Mouse (Mus musculus) cerebellum, adult 11 months (tissue): ENCODE measurements around the gene Kif28.
"Not testable (repeated sequence)": the region's sequence is repeated elsewhere in the genome, so short reads cannot be mapped to it uniquely, and the experiment has no call there.

ENCODE experiments used
- DNase-seq: peaks from one replicate; pipeline ENCODE4 v3.0.0; 2022

Gene Kif28

DNA sequence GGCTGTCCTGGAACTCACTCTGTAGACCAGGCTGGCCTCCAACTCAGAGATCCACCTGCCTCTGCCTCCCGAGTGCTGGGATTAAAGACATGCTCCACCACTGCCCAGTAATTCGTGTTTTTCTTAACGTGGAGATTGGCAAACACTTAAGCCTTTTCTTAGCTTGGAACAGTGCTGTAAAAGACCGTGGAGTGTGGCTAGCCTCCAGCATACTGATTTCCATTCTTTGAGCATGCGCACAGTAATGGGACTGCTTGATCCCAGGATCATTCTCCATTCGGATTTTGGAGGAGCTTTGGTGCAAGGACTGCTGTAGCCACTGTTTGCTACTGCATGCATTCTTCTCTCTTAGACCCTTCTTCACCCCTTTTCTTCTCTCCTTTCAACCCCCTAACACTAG lies 55.6 kb downstream of the Kif28 start:
- DNase-seq, result no peak

- no peak for DNase-seq
Measured at GRCm38 (mm10) chr1:179688914-179689313, 56.2 kb downstream of the Kif28 start.

DNA sequence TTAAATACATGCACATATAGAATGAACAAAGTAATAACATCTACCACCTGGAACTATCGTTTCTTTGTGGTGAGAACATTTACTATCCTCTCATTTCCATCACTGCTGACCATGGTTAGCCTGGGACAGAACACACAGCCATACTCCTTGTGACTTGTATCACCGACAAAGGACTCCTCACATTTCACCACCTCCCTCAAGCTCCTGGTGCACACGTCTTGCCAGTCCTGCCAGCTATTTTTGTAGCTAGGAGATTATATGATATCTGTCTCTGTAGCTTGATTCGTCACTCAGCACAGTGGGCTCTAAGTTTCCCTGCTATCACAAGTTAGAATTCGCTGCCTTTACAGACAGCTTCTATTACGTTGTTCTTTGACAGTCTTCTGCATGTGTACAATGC lies 56.7 kb downstream of the Kif28 start:
- no peak for DNase-seq

DNA sequence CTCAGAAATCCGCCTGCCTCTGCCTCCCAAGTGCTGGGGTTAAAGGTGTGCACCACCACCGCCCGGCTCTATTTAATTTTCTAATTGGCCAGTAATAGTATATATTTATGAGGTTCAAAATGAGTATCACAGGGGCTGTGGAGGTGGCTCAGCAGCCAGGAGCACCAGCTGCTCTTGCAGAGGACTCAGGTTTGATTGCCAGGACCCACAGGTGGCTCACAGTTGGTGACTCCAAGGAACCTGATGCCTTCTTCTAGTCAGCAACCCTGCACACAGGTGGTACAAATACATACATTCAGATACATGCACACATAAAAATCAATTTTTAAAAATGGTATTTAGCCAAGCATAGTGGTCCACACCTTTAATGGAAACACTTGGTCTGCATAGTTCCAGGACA lies 57.1 kb downstream of the Kif28 start:
- peak; percentile 57 for DNase-seq

DNA sequence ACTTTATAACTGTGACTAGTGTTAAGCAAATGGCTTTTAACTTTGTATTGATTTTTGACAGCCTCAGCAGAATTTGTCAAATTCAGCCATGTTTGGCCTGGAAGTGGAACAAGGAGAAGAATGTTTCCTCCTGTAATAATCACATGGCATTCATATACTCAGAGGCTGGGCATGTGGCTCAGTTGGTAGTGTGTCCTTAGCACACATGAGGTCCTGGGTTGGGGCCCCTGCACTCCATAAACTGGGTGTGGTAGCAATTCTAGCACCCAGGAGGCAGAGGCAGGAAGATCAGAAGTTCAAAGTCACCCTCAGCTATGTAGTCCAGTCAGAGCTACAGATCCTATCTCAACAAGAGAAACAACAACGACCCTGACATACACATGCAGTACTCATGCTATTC lies 57.8 kb downstream of the Kif28 start:
- DNase-seq, result no peak

GRCm38 (mm10) chr1:179686781-179687180 lies 58.3 kb downstream of the Kif28 start:
- DNase-seq, result no peak

GRCm38 (mm10) chr1:179686348-179686747 lies 58.7 kb downstream of the Kif28 start:
- DNase-seq, result no peak

DNA sequence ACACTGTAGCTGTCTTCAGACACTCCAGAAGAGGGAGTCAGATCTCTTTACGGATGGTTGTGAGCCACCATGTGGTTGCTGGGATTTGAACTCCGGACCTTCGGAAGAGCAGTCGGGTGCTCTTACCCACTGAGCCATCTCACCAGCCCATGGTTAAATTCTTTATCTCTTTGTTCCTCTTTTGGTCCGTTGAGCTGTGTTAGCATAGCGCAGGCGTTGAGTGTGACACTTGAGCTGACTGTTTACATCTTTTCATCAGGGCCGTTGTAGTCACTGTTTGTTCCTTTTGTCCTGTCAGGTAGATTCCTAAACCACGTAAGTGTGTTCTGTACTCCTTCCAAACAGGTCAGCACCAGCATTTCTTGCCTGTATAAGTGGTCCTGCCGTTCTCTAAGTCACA lies 62.3 kb downstream of the Kif28 start:
- DNase-seq, result not testable (repeated sequence)

DNA sequence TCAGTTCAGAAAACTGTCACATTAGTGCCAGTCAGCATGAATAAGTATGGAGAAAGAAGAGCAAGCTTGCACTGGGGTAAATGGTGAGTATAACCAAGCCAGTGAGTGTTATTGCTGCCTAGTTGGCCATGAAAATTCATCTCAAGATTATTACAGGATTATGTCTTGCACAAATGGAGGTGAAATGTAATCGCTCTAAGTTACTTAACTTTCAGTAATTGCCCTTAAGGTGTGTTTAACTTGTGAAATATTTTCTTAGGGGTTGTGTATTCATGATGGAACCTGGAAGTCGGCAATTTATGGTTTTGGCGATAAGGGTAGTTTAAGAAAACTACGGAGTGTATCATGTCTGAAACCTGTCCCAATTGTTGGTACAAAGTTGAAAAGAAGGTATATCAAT lies 65.7 kb downstream of the Kif28 start:
- DNase-seq, result no peak

- DNase-seq, result no peak
Measured at GRCm38 (mm10) chr1:179677031-179677430, 68.0 kb downstream of the Kif28 start.

- DNase-seq, result no peak
Measured at GRCm38 (mm10) chr1:179674355-179674754, 70.7 kb downstream of the Kif28 start.

DNA sequence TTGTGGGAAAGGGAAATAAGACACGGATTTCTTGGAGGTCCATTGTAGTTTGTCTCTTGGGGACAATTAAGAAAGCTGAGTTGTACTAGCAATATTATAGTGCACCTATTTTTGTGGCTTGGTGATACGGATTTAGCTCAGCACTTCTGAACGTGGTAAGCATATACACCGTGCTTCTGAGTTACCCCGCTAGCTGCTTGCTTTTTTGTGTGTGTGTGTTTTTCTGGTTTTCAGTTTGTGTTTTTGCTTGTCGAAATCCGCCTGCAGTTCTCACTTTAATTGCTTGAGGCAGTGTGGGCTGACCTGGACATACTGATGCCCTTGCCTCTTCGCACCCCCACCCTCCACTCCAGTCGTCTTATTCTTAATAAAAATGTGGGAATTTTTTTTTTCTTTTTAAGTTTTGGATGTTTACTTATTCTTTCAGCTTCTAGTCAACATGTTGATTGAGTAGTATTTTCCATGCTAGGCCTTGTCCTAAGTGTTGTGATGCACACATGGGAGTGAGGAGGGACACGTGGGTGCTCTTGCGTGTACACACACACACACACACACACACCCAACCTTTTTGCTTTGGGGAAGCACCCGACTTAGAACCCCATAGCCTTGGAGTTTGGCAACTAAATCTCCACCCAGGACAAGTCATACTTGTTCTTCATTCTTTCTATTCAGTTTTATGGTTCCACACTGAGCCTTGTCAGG lies 76.1 kb downstream of the Kif28 start:
- DNase-seq, result no peak

DNA sequence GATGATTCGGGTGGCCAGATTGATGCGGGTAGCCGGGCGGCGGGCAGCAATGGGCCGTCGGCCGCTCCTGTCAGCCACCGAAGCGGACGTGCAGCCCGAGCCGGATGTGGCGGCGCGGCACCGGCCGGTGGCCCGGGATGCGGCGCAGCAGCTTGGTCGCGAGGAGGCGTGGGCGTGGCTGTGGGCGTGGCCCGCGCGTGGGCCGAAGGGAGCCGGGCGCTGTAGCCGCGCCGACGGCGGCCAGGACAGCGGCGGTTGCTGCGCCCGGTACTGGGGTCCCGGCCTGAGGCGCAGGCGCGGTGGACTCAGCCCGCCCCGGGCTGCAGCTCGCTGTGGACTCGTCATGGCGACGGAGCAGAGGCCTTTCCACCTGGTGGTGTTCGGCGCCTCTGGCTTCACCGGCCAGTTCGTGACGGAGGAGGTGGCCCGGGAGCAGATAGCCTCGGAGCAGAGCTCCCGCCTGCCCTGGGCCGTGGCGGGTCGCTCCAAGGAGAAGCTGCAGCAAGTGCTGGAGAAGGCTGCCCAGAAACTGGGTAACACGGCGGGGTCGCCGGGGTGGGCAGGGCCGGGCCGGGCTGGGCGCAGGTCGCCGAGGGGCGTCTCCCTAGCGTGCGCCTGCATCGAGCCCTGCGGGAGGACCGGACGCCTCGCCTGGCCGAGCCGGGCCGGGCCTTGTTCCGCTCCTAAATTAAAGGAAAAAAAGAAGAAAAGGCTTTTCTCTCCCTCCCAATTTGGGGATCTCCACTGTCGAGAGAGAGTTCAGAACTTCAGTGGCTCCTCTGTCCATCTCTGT lies 76.9 kb downstream of the Kif28 start, which contains the start of gene Sccpdh:
Gene Sccpdh, plus strand, starts transcription at position 198 of the 793 bp plus-strand sequence.
- DNase-seq, result peak; percentile 80

- no peak for DNase-seq
Measured at GRCm38 (mm10) chr1:179667450-179667849, 77.6 kb downstream of the Kif28 start.

- DNase-seq, result no peak
Measured at GRCm38 (mm10) chr1:179666971-179667370, 78.1 kb downstream of the Kif28 start.

GRCm38 (mm10) chr1:179664309-179664930 lies 80.7 kb downstream of the Kif28 start:
- no peak for DNase-seq

- no peak for DNase-seq
Measured at GRCm38 (mm10) chr1:179663065-179663464, 82.0 kb downstream of the Kif28 start.

GRCm38 (mm10) chr1:179651224-179651623 lies 93.8 kb downstream of the Kif28 start:
- no peak for DNase-seq

DNA sequence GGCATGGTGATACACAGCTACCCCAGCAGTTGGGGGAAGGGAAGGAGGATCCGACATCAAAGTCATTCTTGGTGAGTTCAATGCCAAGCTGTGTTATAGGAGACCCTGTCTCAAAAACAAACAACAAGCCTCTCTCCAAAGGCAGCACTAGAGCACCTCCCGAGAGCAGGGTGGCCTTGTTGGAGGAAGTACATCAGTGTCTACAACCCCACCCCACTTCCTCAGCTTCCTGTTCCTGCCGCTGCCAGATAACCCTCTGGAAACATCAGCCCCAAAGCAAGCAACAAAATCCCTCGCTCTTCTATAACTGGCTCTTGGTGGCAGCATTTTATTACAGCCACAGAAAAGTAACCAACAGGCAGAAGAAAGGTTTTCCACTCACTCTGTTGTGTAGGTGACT lies 94.8 kb downstream of the Kif28 start:
- no peak for DNase-seq

- no peak for DNase-seq
Measured at GRCm38 (mm10) chr1:179649324-179649723, 95.7 kb downstream of the Kif28 start.

- DNase-seq, result not testable (repeated sequence)
Measured at GRCm38 (mm10) chr1:179648678-179649077, 96.4 kb downstream of the Kif28 start.

GRCm38 (mm10) chr1:179645980-179646268 lies 99.1 kb downstream of the Kif28 start:
- no peak for DNase-seq
